Mouse (Mus musculus) MEL (cell line): ENCODE results near the gene Tnfrsf19. TPM values are rescaled to one million over a fixed set of nuclear protein-coding genes. Genes with fewer than 3 reads are reported as not detected.

ENCODE experiments used
- DNase-seq: peaks from one replicate; pipeline ENCODE4 v3.0.0; 2011; ENCODE audit warnings: low read depth, low spot score
- H3K27ac ChIP-seq: 2 replicates; pipeline ENCODE4 v1.5.1; 2012; ENCODE audit warnings: low read depth, mild to moderate bottlenecking, control low read depth, low read length, moderate library complexity; ENCODE audit not compliant: control insufficient read depth
- H3K27me3 ChIP-seq, 2 experiments: fragments of 150-350 bp in 1 of 2; sonication (generic) in 1 of 2; 2 replicates each; pipeline ENCODE4 v1.6.1; 2012; ENCODE audit warnings: low read length in 2 of 2, mild to moderate bottlenecking in 2 of 2, improper control_type of control experiment in 1 of 2, moderate library complexity in 1 of 2; ENCODE audit not compliant: insufficient read depth in 2 of 2, control insufficient read depth in 1 of 2
- H3K36me3 ChIP-seq, 2 experiments: 2 replicates each; pipeline ENCODE4 v1.6.1; 2012 to 2014; ENCODE audit warnings: low read length in 2 of 2, improper control_type of control experiment in 1 of 2, inconsistent platforms in 1 of 2, mild to moderate bottlenecking in 1 of 2; ENCODE audit not compliant: insufficient read depth in 2 of 2, control insufficient read depth in 1 of 2
- H3K4me1 ChIP-seq, 2 experiments: fragments of 150-350 bp in 1 of 2; sonication (generic) in 1 of 2; 2 replicates each; pipeline ENCODE4 v1.6.1; 2012; ENCODE audit warnings: low read length in 2 of 2, improper control_type of control experiment in 1 of 2, mild to moderate bottlenecking in 1 of 2; ENCODE audit not compliant: insufficient read depth in 2 of 2, control insufficient read depth in 1 of 2
- H3K4me3 ChIP-seq, 2 experiments: fragments of 150-350 bp in 1 of 2; sonication (generic) in 1 of 2; 2 replicates each; pipeline ENCODE4 v1.5.1; 2012; ENCODE audit warnings: low read depth in 2 of 2, low read length in 2 of 2, mild to moderate bottlenecking in 2 of 2, moderate library complexity in 2 of 2, control low read depth in 1 of 2, improper control_type of control experiment in 1 of 2; ENCODE audit not compliant: control insufficient read depth in 1 of 2, insufficient read depth in 1 of 2
- H3K79me2 ChIP-seq: 2 replicates; pipeline ENCODE4 v1.6.1; 2012; ENCODE audit warnings: mild to moderate bottlenecking, low read length, moderate library complexity; ENCODE audit not compliant: control insufficient read depth, poor library complexity, insufficient read depth
- H3K9ac ChIP-seq: 2 replicates; pipeline ENCODE4 v1.6.1; 2012; ENCODE audit warnings: low read depth, mild to moderate bottlenecking, control low read depth, low read length, moderate library complexity; ENCODE audit not compliant: control insufficient read depth, poor library complexity, severe bottlenecking
- H3K9me3 ChIP-seq: fragments of 150-350 bp; sonication (generic); replicated peaks from 2 replicates; pipeline ENCODE4 v1.6.1; 2012; ENCODE audit warnings: mild to moderate bottlenecking, low read length, improper control_type of control experiment, moderate library complexity; ENCODE audit not compliant: insufficient read depth
- CHD2 ChIP-seq: IDR thresholded peaks from 2 replicates; pipeline ENCODE4 v1.6.1; 2011; ENCODE audit warnings: low read length, improper control_type of control experiment
- ETS1 ChIP-seq: IDR thresholded peaks from 2 replicates; pipeline ENCODE4 v1.6.1; 2012; ENCODE audit warnings: low read depth, mild to moderate bottlenecking, inconsistent platforms, low read length, improper control_type of control experiment, moderate library complexity
- GABPA ChIP-seq: IDR thresholded peaks from 2 replicates; pipeline ENCODE4 v1.6.1; 2012; ENCODE audit warnings: low read depth, mild to moderate bottlenecking, inconsistent platforms, low read length, improper control_type of control experiment, moderate library complexity
- JUND ChIP-seq: IDR thresholded peaks from 2 replicates; pipeline ENCODE4 v1.6.1; 2011; ENCODE audit warnings: low read depth, mild to moderate bottlenecking, improper control_type of control experiment, low read length
- KAT2A ChIP-seq: conservative IDR thresholded peaks from 2 replicates; pipeline ENCODE4 v1.6.1; 2012; ENCODE audit warnings: low read depth, low read length, improper control_type of control experiment, inconsistent platforms
- MAFK ChIP-seq: IDR thresholded peaks from 2 replicates; pipeline ENCODE4 v1.6.1; 2011; ENCODE audit warnings: low read depth, mild to moderate bottlenecking, low read length, improper control_type of control experiment, borderline replicate concordance
- MEF2A ChIP-seq: IDR thresholded peaks from 2 replicates; pipeline ENCODE4 v1.6.1; 2014; ENCODE audit warnings: low read depth, mild to moderate bottlenecking, inconsistent platforms, low read length, improper control_type of control experiment; ENCODE audit not compliant: poor library complexity, insufficient replicate concordance, severe bottlenecking; ENCODE audit errors: extremely low read depth
- MXI1 ChIP-seq: IDR thresholded peaks from 2 replicates; pipeline ENCODE4 v1.6.1; 2011; ENCODE audit warnings: mild to moderate bottlenecking, low read depth, low read length, improper control_type of control experiment
- MYB ChIP-seq: IDR thresholded peaks from 2 replicates; pipeline ENCODE4 v1.6.1; 2011; ENCODE audit warnings: mild to moderate bottlenecking, low read depth, low read length, improper control_type of control experiment
- NELFE ChIP-seq: IDR thresholded peaks from 2 replicates; pipeline ENCODE4 v1.6.1; 2011; ENCODE audit warnings: low read depth, low read length, improper control_type of control experiment
- NRF1 ChIP-seq: IDR thresholded peaks from 2 replicates; pipeline ENCODE4 v1.6.1; 2014; ENCODE audit warnings: low read depth, mild to moderate bottlenecking, inconsistent platforms, low read length, improper control_type of control experiment, moderate library complexity; ENCODE audit not compliant: poor library complexity, insufficient read depth, severe bottlenecking
- RAD21 ChIP-seq: IDR thresholded peaks from 2 replicates; pipeline ENCODE4 v1.6.1; 2011; ENCODE audit warnings: mild to moderate bottlenecking, low read depth, low read length, improper control_type of control experiment
- SMC3 ChIP-seq: IDR thresholded peaks from 2 replicates; pipeline ENCODE4 v1.6.1; 2011; ENCODE audit warnings: low read depth, low read length, improper control_type of control experiment
- TAL1 ChIP-seq: IDR thresholded peaks from 2 replicates; pipeline ENCODE4 v1.6.1; 2012; ENCODE audit warnings: mild to moderate bottlenecking, inconsistent platforms, low read length, moderate library complexity, mixed read lengths
- TBP ChIP-seq: IDR thresholded peaks from 2 replicates; pipeline ENCODE4 v1.8.0; 2011; ENCODE audit warnings: low read depth, low read length, improper control_type of control experiment
- TCF12 ChIP-seq: IDR thresholded peaks from 2 replicates; pipeline ENCODE4 v1.6.1; 2014; ENCODE audit warnings: low read depth, mild to moderate bottlenecking, inconsistent platforms, low read length, improper control_type of control experiment, moderate library complexity
- UBTF ChIP-seq: IDR thresholded peaks from 2 replicates; pipeline ENCODE4 v1.6.1; 2012; ENCODE audit warnings: low read depth, mild to moderate bottlenecking, inconsistent platforms, low read length, improper control_type of control experiment, moderate library complexity, borderline replicate concordance; ENCODE audit not compliant: insufficient read depth
- USF2 ChIP-seq, 2 experiments: IDR thresholded peaks; 2 replicates each; pipeline ENCODE4 v1.6.1; 2011 to 2012; ENCODE audit warnings: improper control_type of control experiment in 2 of 2, low read length in 2 of 2, borderline replicate concordance in 1 of 2, inconsistent platforms in 1 of 2, low read depth in 1 of 2, mild to moderate bottlenecking in 1 of 2; ENCODE audit not compliant: insufficient read depth in 1 of 2
- ZKSCAN1 ChIP-seq: IDR thresholded peaks from 2 replicates; pipeline ENCODE4 v1.6.1; 2012; ENCODE audit warnings: low read depth, mild to moderate bottlenecking, inconsistent platforms, low read length, improper control_type of control experiment, moderate library complexity
- polyA plus RNA-seq, 2 experiments: library from polyadenylated mRNA; stranded (reverse) in 1 of 2; unstranded in 1 of 2; fragments of >175 nt in 1 of 2; fragments of >200 nt in 1 of 2; gene quantifications; 2 replicates each; pipeline versions ENCODE4 v1.2.1 to v1.2.4; 2012; ENCODE audit warnings: low replicate concordance in 2 of 2, low read depth in 1 of 2; ENCODE audit not compliant: insufficient read length in 2 of 2, insufficient read depth in 1 of 2, missing spikeins in 1 of 2
- total RNA-seq: library from RNA; depleted of rRNA; stranded (reverse); fragments of 300-350 nt; gene quantifications from 2 replicates; pipeline ENCODE4 v1.2.3, GENCODE M21; 2012

Gene Tnfrsf19
- total and polyA plus RNA-seq, 3 experiments: not detected

DNA sequence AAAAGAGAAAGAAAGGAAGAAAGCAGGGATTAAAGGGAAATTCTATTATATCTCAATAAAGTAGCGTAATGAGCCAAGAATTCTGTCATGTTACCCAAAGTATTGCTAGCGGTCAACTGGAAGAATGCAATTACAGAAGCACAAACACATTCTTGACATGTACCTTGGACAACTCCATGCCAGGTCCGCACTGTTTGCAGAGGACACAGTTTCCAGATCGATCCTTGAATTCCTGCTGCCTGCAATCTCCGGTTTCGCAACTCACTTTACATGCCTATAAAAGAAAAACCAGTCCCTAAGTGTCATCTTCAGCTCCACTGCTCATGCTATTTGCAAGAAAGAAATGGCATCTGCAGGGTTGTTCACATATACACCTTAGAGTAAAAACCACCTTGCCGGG lies 22.3 kb downstream of the Tnfrsf19 start:
- Histone ChIP-seq H3K9me3 (no peaks in the 10 kb centered on the region), H3K27me3 (no peaks in the 10 kb centered on the region; a peak in 1 of 4 replicates), H3K36me3 (no peaks in the 10 kb centered on the region), H3K79me2 (no peaks in the 10 kb centered on the region), H3K27ac (no peak overlapping the region), H3K9ac (no peak overlapping the region), H3K4me3 (no peak overlapping the region), H3K4me1 (no peaks in the 10 kb centered on the region)
- no peak for DNase-seq
- TF ChIP-seq MXI1: no peak
- no peak for TF ChIP-seq NRF1
- TF ChIP-seq TAL1: no peak
- TF ChIP-seq SMC3: no peak
- TF ChIP-seq KAT2A: no peak

DNA sequence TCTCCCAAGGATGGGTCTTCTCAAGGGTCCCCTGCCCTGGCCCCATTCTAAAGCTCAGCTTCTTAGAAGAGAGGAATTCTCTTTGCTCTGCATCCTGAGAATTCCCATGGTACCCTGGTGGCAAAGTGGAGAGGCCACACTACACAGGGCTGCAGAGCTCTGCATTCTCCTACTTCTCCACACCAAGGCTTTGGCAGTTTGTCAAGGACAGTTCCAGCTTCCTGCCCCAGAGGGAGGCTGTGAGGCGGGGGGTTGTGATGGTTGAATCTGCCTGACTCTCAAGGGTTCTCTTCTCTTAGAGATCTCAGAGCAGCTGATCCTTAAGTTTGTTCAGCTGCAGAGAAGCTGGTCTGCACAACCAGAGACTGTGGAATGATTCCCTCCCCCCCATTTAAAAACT lies 23.9 kb downstream of the Tnfrsf19 start:
- DNase-seq: no peak
- Histone ChIP-seq H3K4me1 (no peaks in the 10 kb centered on the region), H3K4me3 (no peak overlapping the region), H3K27me3 (peaks cover 0 to 1% of the 10 kb centered on the region in 2 experiments; a peak in 2 of 4 replicates), H3K27ac (no peak overlapping the region), H3K9me3 (no peaks in the 10 kb centered on the region), H3K9ac (no peak overlapping the region), H3K79me2 (no peaks in the 10 kb centered on the region), H3K36me3 (no peaks in the 10 kb centered on the region)
- no peak for TF ChIP-seq MXI1
- TF ChIP-seq UBTF: no peak
- TF ChIP-seq GABPA: no peak
- no peak for TF ChIP-seq ETS1
- TF ChIP-seq NRF1: no peak
- TF ChIP-seq MEF2A: no peak
- TF ChIP-seq ZKSCAN1: no peak
- no peak for TF ChIP-seq TCF12
- TF ChIP-seq MYB: no peak
- TF ChIP-seq CHD2: no peak
- no peak for TF ChIP-seq MAFK
- TF ChIP-seq JUND: no peak
- no peak for TF ChIP-seq USF2 (IDR thresholded peaks at IDR 0.05; ENCODE audit: borderline replicate concordance in 1 of 2, insufficient read depth in 1 of 2, low read depth in 1 of 2, low read length in 2 of 2)
- no peak for TF ChIP-seq NELFE
- TF ChIP-seq RAD21: no peak
- no peak for TF ChIP-seq TBP
